Mouse (Mus musculus) liver, adult 2 months (tissue): Measurements from ENCODE around the gene Btnl10. TPM values are rescaled to one million over a fixed set of nuclear protein-coding genes. Genes with fewer than 3 reads are reported as not detected.
A peak's percentile ranks its signal among the peaks of the same experiment; 100 is the strongest.

Experiments used
- DNase-seq: peaks from one replicate; pipeline ENCODE4 v3.0.0-alpha.2; 2011; ENCODE audit warnings: low read depth, low spot score; ENCODE audit errors: extremely low read depth
- H3K27ac ChIP-seq: fragments of 200-500 bp; replicated peaks from 2 replicates; pipeline ENCODE4 v1.5.1; 2012; ENCODE audit warnings: low read depth, mild to moderate bottlenecking, control low read depth, inconsistent platforms, low read length; ENCODE audit not compliant: insufficient read depth
- H3K27me3 ChIP-seq: fragments of 200-500 bp; 2 replicates; pipeline ENCODE4 v1.6.1; 2012; ENCODE audit warnings: mild to moderate bottlenecking, moderate library complexity, low read length, inconsistent platforms; ENCODE audit not compliant: control insufficient read depth, insufficient read depth
- H3K36me3 ChIP-seq: fragments of 200-500 bp; 2 replicates; pipeline ENCODE4 v1.6.1; 2012; ENCODE audit warnings: low read length, inconsistent platforms; ENCODE audit not compliant: control insufficient read depth, insufficient read depth
- H3K4me1 ChIP-seq: fragments of 200-500 bp; 2 replicates; pipeline ENCODE4 v1.6.1; 2011; ENCODE audit warnings: low read length; ENCODE audit not compliant: control insufficient read depth, insufficient read depth
- H3K4me3 ChIP-seq: fragments of 200-500 bp; 2 replicates; pipeline ENCODE4 v1.5.1; 2011; ENCODE audit warnings: low read depth, mild to moderate bottlenecking, control low read depth, low read length, moderate library complexity; ENCODE audit not compliant: insufficient read depth
- H3K79me2 ChIP-seq: fragments of 200-500 bp; 2 replicates; pipeline ENCODE4 v1.6.1; 2012; ENCODE audit warnings: inconsistent platforms, mild to moderate bottlenecking, low read length, moderate library complexity; ENCODE audit not compliant: control insufficient read depth, insufficient read depth
- H3K9ac ChIP-seq: fragments of 200-500 bp; 2 replicates; pipeline ENCODE4 v1.6.1; 2012; ENCODE audit warnings: low read depth, mild to moderate bottlenecking, control low read depth, inconsistent platforms, low read length
- CTCF ChIP-seq: fragments of 200-500 bp; IDR thresholded peaks from 2 replicates; pipeline ENCODE4 v1.5.1; 2011; ENCODE audit warnings: low read depth, low read length, control low read depth
- POLR2A ChIP-seq: fragments of 200-500 bp; IDR thresholded peaks from 2 replicates; pipeline ENCODE4 v1.6.1; 2011; ENCODE audit warnings: low read length, control low read depth; ENCODE audit not compliant: insufficient read depth; ENCODE audit errors: extremely low read depth
- WGBS: fragments of 180-500 bp; shearing (Covaris S2); methylation state at CpG from one replicate; pipeline ENCODE4 v1.1.7; 2018; 5-methylcytosine and 5-hydroxymethylcytosine counted together
- polyA plus RNA-seq: library from polyadenylated mRNA; depleted of rRNA; stranded (reverse); fragments of >200 nt; gene quantifications from 2 replicates; pipeline ENCODE4 v1.2.3, GENCODE M21; 2012
- total RNA-seq: library from RNA; depleted of rRNA; stranded (reverse); fragments of >200 nt; gene quantifications from 2 replicates; pipeline ENCODE4 v1.2.3, GENCODE M21; 2014

The Btnl10 gene
- total and polyA plus RNA-seq, 2 experiments = not detected

DNA sequence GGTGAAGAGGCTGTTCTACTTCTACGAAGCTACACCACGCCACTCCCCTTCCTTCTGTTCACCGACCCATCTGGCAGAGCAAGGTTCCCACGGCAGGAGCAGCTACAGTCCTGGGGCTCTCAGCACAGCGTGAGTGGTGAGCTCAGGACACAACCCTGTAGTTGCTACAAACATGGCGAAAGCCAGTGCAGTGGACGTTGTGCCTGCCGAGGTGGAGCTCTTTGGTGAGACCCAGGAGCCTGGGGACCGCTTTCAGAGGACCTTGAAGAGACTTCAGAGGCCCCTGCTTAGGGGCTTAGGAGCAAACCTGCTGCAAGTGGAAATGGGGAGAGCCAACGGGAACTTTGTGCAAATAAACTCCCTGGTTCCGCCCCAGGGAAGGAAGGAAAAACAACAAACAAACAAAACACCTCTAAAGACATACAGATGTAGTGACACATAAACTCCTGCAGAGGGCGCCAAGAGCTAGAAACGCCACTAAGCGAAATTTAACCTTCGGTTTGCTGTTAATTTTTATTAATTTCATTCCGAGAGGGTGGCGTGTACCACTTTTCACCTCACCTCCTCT lies 3.2 kb upstream of the Btnl10 start:
- H3K36me3 ChIP-seq = no peaks in the 10 kb centered on the region
- TF ChIP-seq CTCF = peak; percentile 2; the same call in 1 of the 2 replicates
- no peak for TF ChIP-seq POLR2A
- H3K27ac ChIP-seq = peak overlapping the region; percentile 56
- H3K79me2 ChIP-seq = no peaks in the 10 kb centered on the region
- DNase-seq = peak; percentile 44
- H3K4me1 ChIP-seq = no peaks in the 10 kb centered on the region
- H3K9ac ChIP-seq = peak overlapping the region; percentile 69
- no peaks in the 10 kb centered on the region for H3K27me3 ChIP-seq
- peak overlapping the region; percentile 54 for H3K4me3 ChIP-seq
- WGBS = 5% methylated on average over 17 of the region's 17 CpGs

GRCm38 (mm10) chr11:58916879-58917744 lies 596 bp upstream of the Btnl10 start:
- no peaks in the 10 kb centered on the region for H3K4me1 ChIP-seq
- no peaks in the 10 kb centered on the region for H3K36me3 ChIP-seq
- 37% methylated on average over 14 of the region's 14 CpGs for WGBS
- no peak overlapping the region for H3K4me3 ChIP-seq
- TF ChIP-seq CTCF (peak; percentile 54), POLR2A (no peak)
- no peaks in the 10 kb centered on the region for H3K79me2 ChIP-seq
- no peak overlapping the region for H3K27ac ChIP-seq
- H3K9ac ChIP-seq = no peak overlapping the region
- no peaks in the 10 kb centered on the region for H3K27me3 ChIP-seq
- DNase-seq = peak; percentile 31

GRCm38 (mm10) chr11:58918759-58919158 lies 1.1 kb downstream of the Btnl10 start:
- DNase-seq = no peak
- no peaks in the 10 kb centered on the region for H3K4me1 ChIP-seq
- no peaks in the 10 kb centered on the region for H3K36me3 ChIP-seq
- no peak overlapping the region for H3K9ac ChIP-seq
- no peak for TF ChIP-seq POLR2A
- no peak for TF ChIP-seq CTCF
- no peak overlapping the region for H3K27ac ChIP-seq
- no peak overlapping the region for H3K4me3 ChIP-seq
- 70% methylated on average over 5 of the region's 5 CpGs for WGBS
- H3K79me2 ChIP-seq = no peaks in the 10 kb centered on the region
- H3K27me3 ChIP-seq = no peaks in the 10 kb centered on the region

DNA sequence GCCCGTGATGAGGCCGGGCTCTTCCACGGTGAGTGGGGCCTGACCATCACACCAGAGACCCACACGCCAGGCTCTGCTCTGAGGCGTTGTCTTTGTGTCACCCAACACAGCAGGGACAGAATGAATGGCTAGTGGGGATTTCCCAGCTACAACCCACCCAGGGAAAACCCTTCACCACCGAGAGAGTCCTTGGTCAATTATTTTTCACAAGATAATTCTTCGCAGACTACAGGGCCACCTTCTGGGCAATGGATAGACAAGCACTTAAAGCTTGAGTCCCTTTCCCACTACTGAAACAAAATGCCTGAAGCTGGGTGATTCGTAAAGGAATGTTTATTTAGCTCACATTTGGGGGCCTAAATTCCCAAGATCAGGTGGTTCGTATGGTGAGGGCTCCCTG lies 4.7 kb downstream of the Btnl10 start:
- DNase-seq = no peak
- Histone ChIP-seq H3K36me3 (no peaks in the 10 kb centered on the region), H3K27ac (no peak overlapping the region), H3K9ac (no peak overlapping the region), H3K4me1 (peaks cover 7% of the 10 kb centered on the region), H3K27me3 (no peaks in the 10 kb centered on the region), H3K4me3 (no peak overlapping the region), H3K79me2 (no peaks in the 10 kb centered on the region)
- 83% methylated on average over 9 of the region's 9 CpGs for WGBS
- TF ChIP-seq POLR2A (no peak), CTCF (no peak)

GRCm38 (mm10) chr11:58926651-58927050 lies 8.9 kb downstream of the Btnl10 start:
- Histone ChIP-seq H3K4me1 (peaks cover 8% of the 10 kb centered on the region), H3K79me2 (no peaks in the 10 kb centered on the region), H3K27ac (peak overlapping the region; percentile 82), H3K36me3 (no peaks in the 10 kb centered on the region), H3K27me3 (no peaks in the 10 kb centered on the region), H3K4me3 (no peak overlapping the region), H3K9ac (no peak overlapping the region)
- peak; percentile 97 for DNase-seq
- TF ChIP-seq POLR2A = no peak
- no peak for TF ChIP-seq CTCF
- 10% methylated on average over 2 of the region's 3 CpGs for WGBS

DNA sequence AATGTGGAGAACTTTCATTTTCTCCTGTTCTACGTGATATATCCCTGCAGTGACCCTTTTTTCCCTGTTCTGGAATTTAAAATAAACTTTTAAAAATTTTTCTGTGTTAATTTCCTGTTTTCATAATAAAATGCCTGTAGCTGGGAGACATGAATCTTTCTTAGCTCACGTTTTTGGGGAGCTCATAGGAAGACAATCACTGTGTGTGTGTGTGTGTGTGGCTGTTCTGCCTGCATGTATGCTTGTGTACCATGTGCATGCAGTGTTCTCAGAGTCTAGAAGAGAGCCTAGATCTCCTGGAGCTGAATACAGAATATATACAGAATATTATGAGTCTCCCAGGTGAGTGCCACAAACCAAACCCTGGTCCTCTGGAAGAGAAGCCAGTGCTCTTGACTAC lies 9.3 kb downstream of the Btnl10 start:
- Histone ChIP-seq H3K27ac (peak overlapping the region; percentile 80), H3K4me3 (no peak overlapping the region), H3K36me3 (peaks cover 2% of the 10 kb centered on the region; the same call in 1 of the 2 replicates), H3K27me3 (no peaks in the 10 kb centered on the region), H3K79me2 (no peaks in the 10 kb centered on the region), H3K4me1 (peaks cover 8% of the 10 kb centered on the region), H3K9ac (no peak overlapping the region)
- DNase-seq = no peak
- no peak for TF ChIP-seq POLR2A
- TF ChIP-seq CTCF = no peak
- 14% methylated on average over 2 of the region's 2 CpGs for WGBS
